Mouse (Mus musculus) right cerebral cortex, postnatal 4 days (tissue): ENCODE data around the gene Gtpbp3.

Experiments used
- DNase-seq: peaks from one replicate; pipeline ENCODE4 v3.0.0-alpha.2; 2022

Gtpbp3 gene

GRCm38 (mm10) chr8:71498816-71499690 lies 11.2 kb downstream of the Gtpbp3 start:
- DNase-seq, result no peak

- no peak for DNase-seq
These were observed 16.4 kb downstream of the Gtpbp3 start for GRCm38 (mm10) chr8:71504349-71504748.

GRCm38 (mm10) chr8:71505326-71505725 lies 17.4 kb downstream of the Gtpbp3 start:
- no peak for DNase-seq

- no peak for DNase-seq
These were observed 18.1 kb downstream of the Gtpbp3 start for GRCm38 (mm10) chr8:71505979-71506378.

GRCm38 (mm10) chr8:71507589-71508104 lies 19.7 kb downstream of the Gtpbp3 start:
- DNase-seq, result peak; percentile 90

GRCm38 (mm10) chr8:71509316-71509715 lies 21.4 kb downstream of the Gtpbp3 start:
- no peak for DNase-seq

- DNase-seq, result no peak
These were observed 23.7 kb downstream of the Gtpbp3 start, which contains the start of gene Plvap for GRCm38 (mm10) chr8:71511644-71512043. Gene Plvap (minus strand): TSS chr8:71511752.

GRCm38 (mm10) chr8:71513018-71513754 lies 25.3 kb downstream of the Gtpbp3 start:
- DNase-seq, result no peak

- no peak for DNase-seq
These were observed 27.1 kb downstream of the Gtpbp3 start for GRCm38 (mm10) chr8:71515043-71515442.

GRCm38 (mm10) chr8:71516786-71517185 lies 28.9 kb downstream of the Gtpbp3 start:
- DNase-seq, result no peak

GRCm38 (mm10) chr8:71519037-71519825 lies 31.3 kb downstream of the Gtpbp3 start:
- peak; percentile 58 for DNase-seq

GRCm38 (mm10) chr8:71521634-71522033 lies 33.7 kb downstream of the Gtpbp3 start:
- peak; percentile 90 for DNase-seq

GRCm38 (mm10) chr8:71525226-71526050 lies 37.5 kb downstream of the Gtpbp3 start, which contains the start of gene Ccdc194:
Gene Ccdc194 (minus strand): TSS chr8:71525711.
- DNase-seq, result no peak

GRCm38 (mm10) chr8:71526272-71526671 lies 38.4 kb downstream of the Gtpbp3 start:
- DNase-seq, result no peak

GRCm38 (mm10) chr8:71527162-71527870 lies 39.4 kb downstream of the Gtpbp3 start:
- no peak for DNase-seq

GRCm38 (mm10) chr8:71528362-71529073 lies 40.6 kb downstream of the Gtpbp3 start:
- no peak for DNase-seq

GRCm38 (mm10) chr8:71530735-71531467 lies 43.0 kb downstream of the Gtpbp3 start:
- DNase-seq, result peak; percentile 40

- no peak for DNase-seq
These were observed 46.4 kb downstream of the Gtpbp3 start for GRCm38 (mm10) chr8:71534263-71534810.

GRCm38 (mm10) chr8:71535663-71536062 lies 47.8 kb downstream of the Gtpbp3 start:
- no peak for DNase-seq
